In genomic region chr16:57155899-57156298, GRCm38 (mm10) we compare ENCODE assay signal across 23 mouse cellular contexts. TPM values are rescaled to one million over a fixed set of nuclear protein-coding genes. Genes with fewer than 3 reads are reported as not detected.
DNase-seq lines count a peak whose midpoint lies in the region; ATAC-seq and TF ChIP-seq lines count a peak whose summit lies in the region.
"Had no signal": no experiment of that assay in that cellular context is flagged by ENCODE, and none has a peak within 500 bp of the region (broad histone marks: within the 10 kb centered on the region; RNA-seq: fewer than 3 reads in every experiment).

No protein-coding gene starts in this region.

- H3K4me3 ChIP-seq in kidney, adult 2 months (ENCODE audit: insufficient read depth, low read depth, low read length), result no peak overlapping the region
- H3K4me3 ChIP-seq in intestine, embryonic 16.5 days (ENCODE audit: low read length), result no peak overlapping the region
- no peak overlapping the region for H3K4me3 ChIP-seq in liver, embryonic 13.5 days (replicated peaks)
- no peak overlapping the region for H3K4me3 ChIP-seq in forebrain, postnatal 0 days (ENCODE audit: low read depth, low read length)
- H3K4me3 ChIP-seq: embryonic facial prominence, embryonic 15.5 days; heart, embryonic 10.5 days; hindbrain, embryonic 15.5 days; limb, embryonic 13.5 days; midbrain, embryonic 10.5 days; neural tube, embryonic 15.5 days had no signal

- H3K27me3 ChIP-seq in kidney, adult 2 months (replicated peaks; ENCODE audit: control insufficient read depth, insufficient read depth, low read length), result no peaks in the 10 kb centered on the region
- no peaks in the 10 kb centered on the region for H3K27me3 ChIP-seq in intestine, embryonic 16.5 days (replicated peaks; ENCODE audit: control insufficient read depth, insufficient read depth, low read length)
- H3K27me3 ChIP-seq in liver, embryonic 13.5 days, result no peaks in the 10 kb centered on the region
- no peaks in the 10 kb centered on the region for H3K27me3 ChIP-seq in forebrain, postnatal 0 days (ENCODE audit: insufficient read depth, low read length)
- H3K27me3 ChIP-seq: embryonic facial prominence, embryonic 15.5 days; hindbrain, embryonic 15.5 days; limb, embryonic 13.5 days; neural tube, embryonic 15.5 days had no signal

- no peak for TF ChIP-seq CTCF in kidney, adult 2 months (conservative IDR thresholded peaks at IDR 0.05; ENCODE audit: insufficient read depth, insufficient read length, low read depth, low read length)
- TF ChIP-seq CTCF in forebrain, postnatal 0 days (IDR thresholded peaks at IDR 0.05; ENCODE audit: low read depth), result no peak

- no peak for DNase-seq in kidney, adult 2 months
- DNase-seq in kidney, adult 11 months, result no peak
- no peak for DNase-seq in liver, embryonic 13.5 days
- no peak for DNase-seq in cerebellum, adult 9-11 months
- no peak for DNase-seq in forebrain, postnatal 0 days
- no peak for DNase-seq in cerebellum, adult 9-10 months
- DNase-seq: adrenal gland, adult 2 months; cerebellum, adult 2 months; gastrocnemius, postnatal 36 days; kidney, postnatal 4 days; lung, postnatal 4 days; right cerebral cortex, postnatal 14 days; thymus, postnatal 14 days had no signal

- no peak overlapping the region for H3K4me2 ChIP-seq in intestine, embryonic 16.5 days (ENCODE audit: low read depth, low read length)
- no peak overlapping the region for H3K4me2 ChIP-seq in liver, embryonic 13.5 days
- H3K4me2 ChIP-seq in forebrain, postnatal 0 days (ENCODE audit: low read depth), result no peak overlapping the region
- H3K4me2 ChIP-seq: embryonic facial prominence, embryonic 15.5 days; hindbrain, embryonic 15.5 days; limb, embryonic 13.5 days; neural tube, embryonic 15.5 days had no signal

- H3K27ac ChIP-seq in kidney, adult 2 months (ENCODE audit: insufficient read depth, low read depth, low read length), result peak overlapping the region; percentile 5; the same call in 1 of the 2 replicates
- no peak overlapping the region for H3K27ac ChIP-seq in intestine, embryonic 16.5 days (ENCODE audit: low read length)
- no peak overlapping the region for H3K27ac ChIP-seq in liver, embryonic 13.5 days
- no peak overlapping the region for H3K27ac ChIP-seq in forebrain, postnatal 0 days (ENCODE audit: low read depth, low read length)
- H3K27ac ChIP-seq: embryonic facial prominence, embryonic 15.5 days; heart, embryonic 10.5 days; hindbrain, embryonic 15.5 days; limb, embryonic 13.5 days; midbrain, embryonic 10.5 days; neural tube, embryonic 15.5 days had no signal

- H3K36me3 ChIP-seq in kidney, adult 2 months (ENCODE audit: control insufficient read depth, insufficient read depth, low read length), result peaks cover 20% of the 10 kb centered on the region
- peaks cover 4% of the 10 kb centered on the region; the same call in 1 of the 2 replicates for H3K36me3 ChIP-seq in intestine, embryonic 16.5 days (ENCODE audit: control insufficient read depth, insufficient read depth, low read length)
- peaks cover 62% of the 10 kb centered on the region for H3K36me3 ChIP-seq in liver, embryonic 13.5 days
- H3K36me3 ChIP-seq in forebrain, postnatal 0 days (ENCODE audit: insufficient read depth), result peaks cover 57% of the 10 kb centered on the region

- peak; percentile 41; the same call in 1 of the 2 replicates for ATAC-seq in intestine, embryonic 16.5 days
- peak; percentile 85 for ATAC-seq in liver, embryonic 13.5 days (ENCODE audit: low read depth)
- ATAC-seq in megakaryocyte-erythroid progenitor cell, adult 5-6 weeks (replicated peaks; ENCODE audit: low FRiP score, low TSS enrichment, poor library complexity, severe bottlenecking), result peak; percentile 61
- ATAC-seq in forebrain, postnatal 0 days, result no peak
- ATAC-seq: forebrain, embryonic 14.5 days had no signal

- H3K9ac ChIP-seq in intestine, embryonic 16.5 days (ENCODE audit: low read depth, low read length), result no peak overlapping the region
- no peak overlapping the region for H3K9ac ChIP-seq in liver, embryonic 13.5 days
- no peak overlapping the region for H3K9ac ChIP-seq in forebrain, postnatal 0 days
- H3K9ac ChIP-seq: embryonic facial prominence, embryonic 15.5 days; hindbrain, embryonic 15.5 days; limb, embryonic 13.5 days; neural tube, embryonic 15.5 days had no signal

- no peaks in the 10 kb centered on the region for H3K9me3 ChIP-seq in intestine, embryonic 16.5 days (ENCODE audit: control insufficient read depth, low read length)
- no peaks in the 10 kb centered on the region for H3K9me3 ChIP-seq in liver, embryonic 13.5 days (replicated peaks)
- no peaks in the 10 kb centered on the region for H3K9me3 ChIP-seq in forebrain, postnatal 0 days (ENCODE audit: low read length)
- H3K9me3 ChIP-seq: embryonic facial prominence, embryonic 15.5 days; G1E; heart, embryonic 10.5 days; hindbrain, embryonic 15.5 days; limb, embryonic 13.5 days; midbrain, embryonic 10.5 days; neural tube, embryonic 15.5 days had no signal

- no peak for TF ChIP-seq POLR2A in kidney, adult 2 months (IDR thresholded peaks at IDR 0.05; ENCODE audit: low read depth, low read length)

- peaks cover 3% of the 10 kb centered on the region; the same call in 1 of the 2 replicates for H3K4me1 ChIP-seq in kidney, adult 2 months (ENCODE audit: control insufficient read depth, insufficient read depth, low read length)
- H3K4me1 ChIP-seq in intestine, embryonic 16.5 days (ENCODE audit: control insufficient read depth, insufficient read depth, low read length), result no peaks in the 10 kb centered on the region
- peaks cover 22% of the 10 kb centered on the region for H3K4me1 ChIP-seq in liver, embryonic 13.5 days (replicated peaks)
- H3K4me1 ChIP-seq in forebrain, postnatal 0 days (ENCODE audit: insufficient read depth), result no peaks in the 10 kb centered on the region
- H3K4me1 ChIP-seq: embryonic facial prominence, embryonic 15.5 days; heart, embryonic 10.5 days; hindbrain, embryonic 15.5 days; limb, embryonic 13.5 days; midbrain, embryonic 10.5 days; neural tube, embryonic 15.5 days had no signal

RNA-seq across cellular contexts. Expression of gene Nit2, which starts 11.2 kb away (rescaled TPM):
- 75.3 and 83.7 TPM in 2 replicates for polyA plus RNA-seq in kidney, adult 2 months (2012; rRNA removed)
- 76.1 and 79.9 TPM in 2 replicates for polyA plus RNA-seq in intestine, embryonic 16.5 days (2015; fragmentation: Nextera tagmentation; extraction: Ambion mirVana)
- polyA plus RNA-seq in liver, embryonic 13.5 days (2015; fragmentation: Nextera tagmentation; extraction: Ambion mirVana), result 39.5 and 42.0 TPM in 2 replicates
- total RNA-seq in megakaryocyte-erythroid progenitor cell, adult 5-6 weeks (2014; fragmentation: Nextera tagmentation), result 35.5 and 43.3 TPM in 2 replicates
- total RNA-seq in megakaryocyte-erythroid progenitor cell, adult 5-6 weeks (2017), result 37.1 and 44.1 TPM in 2 replicates
- 23.7 and 28.5 TPM in 2 replicates for total RNA-seq in forebrain, postnatal 0 days (2014; rRNA removed)
- polyA plus RNA-seq in forebrain, postnatal 0 days (2015; fragmentation: Nextera tagmentation; extraction: Ambion mirVana), result 38.8 and 41.4 TPM in 2 replicates

RNA-seq across cellular contexts. Expression of gene Tomm70a, which starts 34.4 kb away (rescaled TPM):
- polyA plus RNA-seq in kidney, adult 2 months (2012; rRNA removed), result 10.6 and 12.5 TPM in 2 replicates
- 39.2 and 41.7 TPM in 2 replicates for polyA plus RNA-seq in intestine, embryonic 16.5 days (2015; fragmentation: Nextera tagmentation; extraction: Ambion mirVana)
- 30.7 and 34.3 TPM in 2 replicates for polyA plus RNA-seq in liver, embryonic 13.5 days (2015; fragmentation: Nextera tagmentation; extraction: Ambion mirVana)
- 68.5 and 81.7 TPM in 2 replicates for total RNA-seq in megakaryocyte-erythroid progenitor cell, adult 5-6 weeks (2014; fragmentation: Nextera tagmentation)
- 75.8 and 84.1 TPM in 2 replicates for total RNA-seq in megakaryocyte-erythroid progenitor cell, adult 5-6 weeks (2017)
- total RNA-seq in forebrain, postnatal 0 days (2014; rRNA removed), result 129 and 138 TPM in 2 replicates
- 59.3 and 65.7 TPM in 2 replicates for polyA plus RNA-seq in forebrain, postnatal 0 days (2015; fragmentation: Nextera tagmentation; extraction: Ambion mirVana)
